In the genomic region with DNA sequence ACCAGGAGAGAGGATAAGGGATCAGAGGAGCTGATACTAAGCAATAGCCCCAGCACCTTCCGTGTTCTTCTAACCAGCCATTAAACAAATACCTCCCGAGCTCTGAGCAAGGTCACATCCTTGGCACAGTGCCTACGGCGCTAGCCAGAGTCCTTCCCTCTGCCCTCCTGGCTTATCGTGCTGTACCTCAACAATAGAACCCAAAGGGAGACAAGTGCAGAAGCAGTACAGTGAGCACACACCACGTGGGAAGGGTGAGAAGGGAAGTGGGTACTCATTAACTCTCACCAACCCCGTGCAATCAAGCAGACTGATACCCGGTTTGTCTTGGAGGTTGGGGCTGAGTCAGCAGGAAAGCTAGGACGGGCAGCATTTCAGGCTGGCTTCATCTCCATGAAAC, we compare ENCODE assay signal across 12 mouse cellular contexts. TPM values are rescaled to one million over a fixed set of nuclear protein-coding genes. Genes with fewer than 3 reads are reported as not detected.
DNase-seq lines count a peak whose midpoint lies in the region; ATAC-seq and TF ChIP-seq lines count a peak whose summit lies in the region.
"Had no signal": no experiment of that assay in that cellular context is flagged by ENCODE, and none has a peak within 500 bp of the region (broad histone marks: within the 10 kb centered on the region; RNA-seq: fewer than 3 reads in every experiment).

No protein-coding gene starts in this region.

- 75% methylated on average over 9 of the region's 9 CpGs for WGBS in liver, postnatal 0 days (ENCODE audit: insufficient replicate concordance)

- H3K27me3 ChIP-seq in liver, postnatal 0 days (ENCODE audit: insufficient read depth, low read length), result no peaks in the 10 kb centered on the region

- peaks cover 69% of the 10 kb centered on the region for H3K36me3 ChIP-seq in liver, postnatal 0 days (replicated peaks; ENCODE audit: insufficient read depth, low read length)

- no peaks in the 10 kb centered on the region for H3K4me1 ChIP-seq in liver, postnatal 0 days (ENCODE audit: insufficient read depth)
- H3K4me1 ChIP-seq: limb, embryonic 10.5 days had no signal

- H3K9ac ChIP-seq in liver, postnatal 0 days (replicated peaks), result no peak overlapping the region

- H3K9me3 ChIP-seq in liver, postnatal 0 days (ENCODE audit: low read length), result peaks cover 10% of the 10 kb centered on the region

- DNase-seq in adrenal gland, adult 8-10 months, result peak; percentile 66
- peak; percentile 79 to 84 for DNase-seq in adrenal gland, postnatal 36 days
- DNase-seq in kidney, adult 18-20 months, result peak; percentile 66
- no peak for DNase-seq in liver, postnatal 0 days
- no peak for DNase-seq in T-cell, adult 2 months (ENCODE audit: low spot score)
- DNase-seq in cerebellum, postnatal 10 days, result no peak
- DNase-seq: cerebellum, adult 8-10 months; right cerebral cortex, postnatal 14 days; thymus, postnatal 14 days had no signal

- no peak overlapping the region for H3K4me3 ChIP-seq in liver, postnatal 0 days (ENCODE audit: low read depth, low read length)
- H3K4me3 ChIP-seq: limb, embryonic 10.5 days had no signal

- no peak for TF ChIP-seq EP300 in liver, postnatal 0 days (IDR thresholded peaks at IDR 0.05; ENCODE audit: low read depth)

- no peak for TF ChIP-seq CTCF in liver, postnatal 0 days (IDR thresholded peaks at IDR 0.05; ENCODE audit: low read depth)

- H3K27ac ChIP-seq in liver, postnatal 0 days (ENCODE audit: low read depth), result no peak overlapping the region
- H3K27ac ChIP-seq: limb, embryonic 10.5 days; macrophage had no signal

- ATAC-seq in liver, postnatal 0 days, result peak; percentile 66
- ATAC-seq in erythroblast, adult 5-6 weeks (replicated peaks; ENCODE audit: low FRiP score, poor library complexity, severe bottlenecking), result no peak

- no peak overlapping the region for H3K4me2 ChIP-seq in liver, postnatal 0 days (ENCODE audit: low read depth, low read length)

RNA-seq across cellular contexts. Expression of gene Aldh18a1, which starts 17.5 kb away (rescaled TPM):
- 10 to 100 TPM; 12.2 to 36.5 (median 16.9) TPM for total RNA-seq in adrenal gland, adult 8-10 months (2022)
- total RNA-seq in adrenal gland, postnatal 36 days (2021), result 10 to 100 TPM; 19.2 to 35.1 TPM
- polyA plus RNA-seq in liver, postnatal 0 days (2015; fragmentation: Nextera tagmentation; extraction: Ambion mirVana), result 8.1 and 9.1 TPM in 2 replicates
- 8.2 and 12.5 TPM in 2 replicates for total RNA-seq in erythroblast, adult 5-6 weeks (2015; ENCODE audit: low replicate concordance)
- total RNA-seq in erythroblast, adult 5-6 weeks (2017; ENCODE audit: low replicate concordance), result 6.4 and 6.8 TPM in 2 replicates

RNA-seq across cellular contexts. Expression of gene Tctn3, which starts 41.3 kb away (rescaled TPM):
- 10 to 100 TPM in 2 of 4 experiments, 1 to 10 TPM in 2; 6.8 to 12.1 (median 8.9) TPM for total RNA-seq in adrenal gland, adult 8-10 months (2022)
- total RNA-seq in adrenal gland, postnatal 36 days (2021), result 1 to 10 TPM; 5.1 to 5.5 TPM
- polyA plus RNA-seq in liver, postnatal 0 days (2015; fragmentation: Nextera tagmentation; extraction: Ambion mirVana), result 1.7 and 1.8 TPM in 2 replicates
- total RNA-seq in erythroblast, adult 5-6 weeks (2015; ENCODE audit: low replicate concordance), result 0.63 TPM in 1 of 2 replicates, not detected in the other
- 0.14 and 0.68 TPM in 2 replicates for total RNA-seq in erythroblast, adult 5-6 weeks (2017; ENCODE audit: low replicate concordance)

RNA-seq across cellular contexts. Expression of gene Entpd1, which starts 41.4 kb away (rescaled TPM):
- 10 to 100 TPM; 27.5 to 34.8 (median 31.5) TPM for total RNA-seq in adrenal gland, adult 8-10 months (2022)
- 10 to 100 TPM; 20.6 to 40.8 TPM for total RNA-seq in adrenal gland, postnatal 36 days (2021)
- 5.1 and 5.7 TPM in 2 replicates for polyA plus RNA-seq in liver, postnatal 0 days (2015; fragmentation: Nextera tagmentation; extraction: Ambion mirVana)
- 6.1 and 13.1 TPM in 2 replicates for total RNA-seq in erythroblast, adult 5-6 weeks (2015; ENCODE audit: low replicate concordance)
- total RNA-seq in erythroblast, adult 5-6 weeks (2017; ENCODE audit: low replicate concordance), result 20.1 and 26.1 TPM in 2 replicates

RNA-seq across cellular contexts. Expression of gene Sorbs1, which starts 57.1 kb away (rescaled TPM):
- 100 to 1,000 TPM in 1 of 4 experiments, 10 to 100 TPM in 3; 48.2 to 120 (median 68.1) TPM for total RNA-seq in adrenal gland, adult 8-10 months (2022)
- 100 to 1,000 TPM in 1 of 2 experiments, 10 to 100 TPM in 1; 90.0 to 111 TPM for total RNA-seq in adrenal gland, postnatal 36 days (2021)
- polyA plus RNA-seq in liver, postnatal 0 days (2015; fragmentation: Nextera tagmentation; extraction: Ambion mirVana), result 28.2 and 30.4 TPM in 2 replicates
- total RNA-seq in erythroblast, adult 5-6 weeks (2015; ENCODE audit: low replicate concordance), result 28.8 and 41.5 TPM in 2 replicates
- total RNA-seq in erythroblast, adult 5-6 weeks (2017; ENCODE audit: low replicate concordance), result 45.9 and 46.2 TPM in 2 replicates

Comparison
In these comparisons a context has a peak if more than half of its experiments do, and no peak if none do; other contexts are left out.
1. DNase-seq: peak in adrenal gland, adult 8-10 months (single experiment), adrenal gland, postnatal 36 days (2 of 2) and kidney, adult 18-20 months (single experiment); none in liver, postnatal 0 days (single experiment), T-cell, adult 2 months (single experiment) and cerebellum, postnatal 10 days (0 of 2).